Mouse (Mus musculus): ENCODE data around the gene Vmo1. TPM values are rescaled to one million over a fixed set of nuclear protein-coding genes. Genes with fewer than 3 reads are reported as not detected.
"Not testable (repeated sequence)": the region's sequence is repeated elsewhere in the genome, so short reads cannot be mapped to it uniquely, and the experiment has no call there.

Gene Vmo1
- total RNA-seq (2021): not detected
- long read RNA-seq, experiment 1: 0 reads
- long read RNA-seq, experiment 2: 0 reads

DNA sequence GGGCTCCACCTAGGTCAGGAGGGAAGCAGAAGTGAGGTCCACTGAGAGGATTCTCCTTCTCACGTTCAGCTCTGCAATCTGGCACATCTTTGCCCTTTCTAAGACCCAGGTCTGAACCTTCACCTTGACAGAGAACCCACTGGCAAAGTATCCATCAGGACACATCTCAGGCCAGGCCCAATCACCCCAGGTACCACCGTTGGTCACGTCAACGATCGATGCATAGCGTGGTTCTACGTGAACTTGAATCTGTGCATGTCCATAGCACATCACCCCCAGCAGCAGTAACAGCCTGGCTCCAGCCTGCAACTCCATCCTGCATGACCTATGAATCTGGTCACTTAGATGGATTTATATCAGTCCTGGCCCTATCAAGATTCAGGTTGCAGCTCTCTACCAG lies at the start of gene Vmo1:
Gene Vmo1 (minus strand): TSS at position 329 of the 400 bp plus-strand sequence.
- no peak for DNase-seq (ENCODE audit: low spot score in 2 of 2)

DNA sequence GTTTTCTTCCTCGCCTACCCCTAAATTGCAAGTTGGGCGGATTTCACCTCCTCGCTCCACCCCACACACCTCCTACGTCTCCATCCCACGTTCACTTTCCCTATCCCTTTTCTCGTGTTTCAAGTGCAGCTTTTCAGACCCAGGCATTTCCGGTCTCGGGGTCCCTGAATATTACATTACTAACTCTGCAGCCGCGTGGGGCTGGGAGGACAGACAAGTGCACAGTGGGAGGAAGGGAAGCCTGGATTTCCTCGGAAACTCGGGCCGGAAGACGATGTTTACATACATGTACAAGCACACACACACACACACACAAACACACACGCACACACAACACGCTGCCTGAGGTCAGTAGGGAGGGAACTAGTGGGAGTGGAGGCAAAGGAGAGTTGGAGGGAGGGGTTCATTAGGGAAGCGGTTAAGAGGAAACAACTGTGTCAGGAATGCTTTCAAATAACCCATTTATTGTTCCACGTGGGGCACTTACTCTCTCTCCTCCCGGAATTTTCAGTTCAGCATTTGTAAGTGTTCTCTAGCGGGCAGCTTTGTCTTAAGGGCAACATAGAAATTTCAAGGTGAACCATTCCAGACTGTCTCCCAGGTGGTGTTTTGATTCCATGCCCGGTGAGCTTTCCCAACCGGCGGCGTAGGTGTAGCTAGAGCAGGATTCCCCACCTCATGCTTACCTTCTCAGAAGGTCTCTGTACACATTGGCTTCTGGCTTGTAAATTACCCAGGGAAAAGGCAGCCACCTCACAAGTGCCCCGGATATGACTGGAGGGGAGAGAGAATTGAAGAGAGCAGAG lies 49.3 kb upstream of the Vmo1 start:
- DNase-seq (ENCODE audit: low spot score in 2 of 2): peak in 1 of 2 experiments; percentile 42

DNA sequence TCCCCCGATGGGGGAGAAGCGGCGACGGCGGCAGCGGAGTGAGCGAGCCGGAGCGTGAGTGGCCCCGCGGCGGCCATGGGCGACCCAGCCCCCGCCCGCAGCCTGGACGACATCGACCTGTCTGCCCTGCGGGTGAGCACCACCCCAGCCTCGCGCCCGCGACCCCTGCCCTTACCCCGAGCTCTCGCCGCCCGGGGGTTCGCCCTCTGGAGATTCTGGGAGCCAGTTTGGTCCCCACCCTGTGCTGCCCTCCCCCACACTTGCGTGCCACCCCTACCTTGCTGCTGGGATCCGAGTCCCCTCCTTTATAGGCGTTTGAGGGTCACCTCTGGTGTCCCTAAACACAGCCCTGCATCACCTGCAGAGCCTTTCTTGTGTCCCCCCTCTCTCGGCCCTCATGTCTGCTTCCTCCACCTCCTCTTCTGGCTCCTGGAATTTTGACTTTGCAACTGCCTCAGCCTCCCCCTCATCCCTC lies 48.6 kb upstream of the Vmo1 start:
- no peak for DNase-seq (ENCODE audit: low spot score in 2 of 2)

DNA sequence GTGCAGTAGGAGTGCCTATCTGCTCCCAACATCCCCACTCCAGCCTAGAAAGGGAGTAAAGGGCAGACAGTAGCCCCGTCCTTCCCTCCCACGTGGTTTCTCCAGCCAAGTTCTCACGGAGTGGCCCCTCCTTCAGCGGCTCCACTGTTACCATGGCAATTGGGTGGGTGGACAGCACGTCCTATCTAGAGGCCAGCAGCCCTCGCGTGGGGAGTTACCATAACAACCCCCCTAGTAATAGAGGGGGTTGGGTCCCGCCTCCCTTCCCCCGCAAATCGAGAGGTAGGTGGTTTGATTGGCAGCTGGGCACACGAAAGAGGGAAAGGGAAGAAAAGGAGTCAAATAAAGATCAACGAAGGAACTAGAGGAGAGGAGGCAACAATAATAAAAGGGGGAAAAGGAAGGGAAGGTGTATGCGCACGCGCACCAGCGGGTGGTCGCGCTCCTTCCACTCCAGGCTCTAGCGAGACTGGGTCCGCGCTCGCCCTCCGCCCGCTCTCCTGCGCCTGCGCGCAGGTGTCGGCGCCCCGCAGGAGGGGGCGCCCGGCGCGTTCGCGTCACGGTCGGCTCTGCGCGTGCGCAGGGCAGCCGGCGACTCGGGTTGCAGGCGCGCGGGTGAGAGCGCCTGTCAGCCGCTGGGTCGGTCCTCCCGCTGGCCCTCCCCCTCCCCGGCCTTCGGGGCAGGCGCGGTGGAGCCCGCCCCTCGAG lies 48.0 kb upstream of the Vmo1 start, which contains the start of gene Mink1:
Gene Mink1 (plus strand): TSS at position 595 of the 708 bp plus-strand sequence.
- peak; percentile 82 to 90 for DNase-seq (ENCODE audit: low spot score in 2 of 2)

DNA sequence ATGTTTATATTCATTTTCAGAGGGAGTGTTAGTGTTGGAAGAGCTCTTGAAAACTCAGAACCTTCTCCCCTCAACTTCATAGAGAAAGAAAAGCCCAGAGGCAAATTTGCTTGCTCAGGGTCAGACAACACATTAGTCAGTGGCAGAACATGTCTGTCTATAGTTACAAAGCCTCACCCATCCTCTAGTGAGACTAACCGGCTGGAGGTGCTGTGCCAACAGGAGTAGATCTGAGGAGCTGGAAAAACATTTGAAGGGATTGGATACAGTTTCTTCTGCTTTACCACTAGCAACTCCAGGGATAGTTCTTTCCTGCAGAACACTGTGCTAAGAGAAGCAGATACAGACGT lies 47.5 kb upstream of the Vmo1 start:
- no peak for DNase-seq (ENCODE audit: low spot score in 2 of 2)

DNA sequence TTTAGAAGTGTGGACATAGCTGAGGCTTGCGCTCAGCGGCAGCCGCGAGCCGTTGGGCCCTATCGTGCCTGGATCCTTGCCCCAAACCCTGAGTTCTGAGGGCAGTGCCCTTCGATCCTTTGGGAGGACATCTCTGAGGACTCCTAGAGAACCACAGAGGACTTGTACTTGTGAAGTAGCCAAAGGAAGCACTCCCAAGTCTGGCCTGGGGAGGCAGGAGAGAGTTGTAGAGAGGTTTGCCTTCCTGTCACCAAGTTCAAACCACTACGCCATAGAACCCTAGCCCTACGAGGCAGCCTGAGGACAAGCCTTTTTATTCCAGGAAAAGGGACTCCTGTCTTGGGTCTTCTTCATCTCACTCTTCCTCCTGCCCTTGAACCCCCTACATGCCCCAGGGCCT lies 43.1 kb upstream of the Vmo1 start:
- no peak for DNase-seq (ENCODE audit: low spot score in 2 of 2)

DNA sequence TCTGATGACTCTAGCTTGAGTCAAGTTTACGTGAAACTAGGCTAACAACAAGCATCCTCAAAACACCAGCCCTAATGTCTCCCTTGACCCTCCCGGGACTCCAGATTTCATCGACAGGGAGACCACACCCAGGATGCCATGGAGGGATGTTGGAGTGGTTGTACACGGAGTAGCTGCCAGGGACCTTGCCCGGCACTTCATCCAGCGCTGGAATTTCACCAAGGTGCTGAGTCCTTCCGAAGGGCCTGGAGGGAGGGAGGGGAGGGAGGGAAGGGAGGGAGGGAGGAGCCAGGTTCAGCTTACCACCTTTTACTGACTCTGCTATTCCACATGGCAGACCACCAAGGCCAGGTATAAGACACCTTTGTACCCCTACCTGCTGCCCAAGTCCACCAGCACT lies 39.5 kb upstream of the Vmo1 start:
- DNase-seq (ENCODE audit: low spot score in 2 of 2): no peak

DNA sequence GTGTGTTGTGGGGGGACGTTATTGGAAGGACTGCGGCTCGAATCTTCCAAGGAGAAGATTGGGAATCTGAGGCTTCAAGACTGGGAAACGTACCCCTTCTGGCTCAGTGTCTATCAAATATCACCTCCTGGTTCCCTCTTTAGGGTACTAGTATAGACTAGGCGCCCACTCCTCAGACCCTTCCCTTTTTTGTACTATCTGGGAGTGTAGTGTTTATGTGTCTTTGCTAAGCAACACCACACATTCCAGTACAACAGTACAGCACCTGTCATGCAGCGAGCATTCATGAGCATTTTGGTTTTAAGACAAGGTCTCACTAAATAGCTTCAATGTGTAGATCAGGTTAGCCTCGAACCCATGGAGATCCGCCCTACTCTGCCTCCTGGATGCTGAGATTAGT lies 37.1 kb upstream of the Vmo1 start:
- no peak for DNase-seq (ENCODE audit: low spot score in 2 of 2)

DNA sequence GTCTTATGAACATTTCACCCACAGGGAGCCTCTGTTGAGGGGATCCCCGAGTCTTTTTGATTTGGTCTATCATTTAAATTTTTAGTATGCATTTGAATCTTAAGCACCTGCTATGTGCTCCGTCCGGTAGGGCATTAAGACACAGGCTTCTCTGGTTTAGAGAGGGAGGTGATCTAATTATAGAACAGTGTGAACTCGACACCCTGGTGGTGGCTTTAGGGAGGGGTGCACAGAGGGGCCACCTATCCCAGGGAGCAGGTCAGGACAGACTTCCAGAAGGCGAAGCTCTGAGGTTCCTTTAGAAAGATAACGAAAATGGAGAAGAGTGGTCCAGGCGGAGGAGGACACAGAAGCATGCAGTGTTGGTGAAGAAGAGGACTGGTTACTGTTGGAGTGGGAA lies 30.1 kb upstream of the Vmo1 start:
- DNase-seq (ENCODE audit: low spot score in 2 of 2): no peak

DNA sequence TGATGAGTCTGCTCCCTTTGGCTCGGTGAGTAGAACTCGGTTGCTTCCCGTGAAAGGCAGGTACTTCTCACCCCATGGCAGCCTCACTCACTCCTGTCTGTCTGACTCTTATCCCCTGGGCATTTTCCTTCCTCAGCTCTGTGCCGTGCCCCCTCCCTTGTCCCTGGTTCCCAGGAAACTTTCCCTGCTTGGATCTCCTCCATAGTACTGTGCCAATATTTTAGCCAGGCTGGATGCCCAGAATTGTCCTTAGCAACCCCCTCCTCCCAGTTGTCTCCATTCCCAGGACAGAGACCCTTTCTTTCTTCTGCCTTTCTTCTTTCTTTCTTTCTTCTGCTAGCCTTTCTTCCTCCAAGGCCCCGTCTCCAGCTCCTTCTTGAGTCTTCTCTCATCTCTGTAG lies 27.0 kb upstream of the Vmo1 start:
- no peak for DNase-seq (ENCODE audit: low spot score in 2 of 2)

DNA sequence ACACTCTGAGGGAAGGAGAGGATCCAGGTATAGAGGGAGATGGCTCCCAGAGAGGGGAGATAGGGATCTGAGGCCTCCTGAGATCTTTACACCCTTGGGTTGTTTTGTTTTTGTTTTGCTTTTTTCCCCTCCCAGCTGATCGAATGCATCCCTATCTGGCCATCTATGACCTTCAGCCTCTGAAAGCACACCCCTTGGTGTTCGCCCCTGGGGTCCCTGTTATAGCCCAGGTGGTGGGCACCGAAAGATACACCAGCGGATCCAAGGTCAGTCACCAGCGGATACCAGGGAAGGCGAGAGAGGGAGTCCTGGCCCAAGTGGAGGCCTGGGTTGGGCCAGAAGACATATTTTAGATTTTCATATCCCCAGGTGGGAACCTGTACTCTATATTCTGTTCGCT lies 26.5 kb upstream of the Vmo1 start:
- no peak for DNase-seq (ENCODE audit: low spot score in 2 of 2)

DNA sequence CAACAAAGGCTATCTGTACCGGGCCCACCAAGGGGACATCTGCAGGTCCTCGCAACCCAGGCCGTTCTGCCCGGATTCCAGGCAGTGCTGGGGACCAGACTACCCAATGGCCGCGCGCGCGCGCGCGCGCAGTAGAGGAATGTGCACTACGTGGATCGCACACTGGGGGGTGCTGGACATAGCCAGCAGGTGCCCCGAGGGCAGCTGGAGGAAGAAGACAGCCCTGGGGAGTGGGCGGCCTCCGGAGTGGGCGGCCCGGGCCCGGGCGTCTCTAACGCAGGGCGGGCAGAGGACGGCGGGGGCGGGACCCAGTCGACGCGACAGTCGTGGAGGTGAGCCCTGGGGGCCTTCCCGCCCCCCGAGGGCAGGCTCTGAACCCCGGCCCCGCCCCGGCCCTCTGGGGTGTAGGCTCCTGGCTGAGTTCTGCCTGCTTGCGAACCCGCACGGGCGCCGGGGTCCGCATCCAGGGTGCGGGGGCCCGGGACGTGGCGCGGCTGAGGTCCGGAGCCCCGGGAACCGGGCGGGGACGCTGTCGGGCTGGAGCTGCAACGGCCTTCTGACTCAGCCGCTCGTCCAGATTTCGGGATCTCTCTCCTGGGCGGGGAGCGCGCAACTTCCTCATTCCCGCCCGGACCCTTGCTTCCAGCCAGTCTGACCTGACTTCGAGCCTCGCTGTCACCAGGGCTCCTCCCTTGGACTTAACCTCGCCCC lies 25.6 kb upstream of the Vmo1 start, which contains the start of gene Pld2:
Gene Pld2 (plus strand): TSS at position 188 of the 711 bp plus-strand sequence.
- DNase-seq (ENCODE audit: low spot score in 2 of 2): peak; percentile 71 to 79

DNA sequence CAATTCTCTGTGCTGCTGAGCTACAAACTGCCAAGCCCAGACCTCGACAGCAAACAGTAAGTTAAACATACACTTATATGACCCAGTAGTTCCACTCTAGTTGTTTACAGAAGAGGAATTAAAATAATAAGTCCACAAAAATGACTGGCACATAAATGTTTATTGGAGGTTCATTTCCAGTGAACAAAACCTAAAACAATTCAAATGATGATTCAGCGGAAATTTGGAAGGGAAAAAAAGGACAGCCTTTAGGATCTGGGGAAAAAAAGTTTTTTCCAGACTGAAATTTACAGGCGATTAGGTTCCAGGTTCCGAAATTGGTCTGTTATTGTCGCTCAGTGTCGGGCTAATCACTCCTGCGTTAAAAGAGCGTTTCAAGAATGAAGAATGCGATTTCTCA lies 25.0 kb upstream of the Vmo1 start:
- no peak for DNase-seq (ENCODE audit: low spot score in 2 of 2)

DNA sequence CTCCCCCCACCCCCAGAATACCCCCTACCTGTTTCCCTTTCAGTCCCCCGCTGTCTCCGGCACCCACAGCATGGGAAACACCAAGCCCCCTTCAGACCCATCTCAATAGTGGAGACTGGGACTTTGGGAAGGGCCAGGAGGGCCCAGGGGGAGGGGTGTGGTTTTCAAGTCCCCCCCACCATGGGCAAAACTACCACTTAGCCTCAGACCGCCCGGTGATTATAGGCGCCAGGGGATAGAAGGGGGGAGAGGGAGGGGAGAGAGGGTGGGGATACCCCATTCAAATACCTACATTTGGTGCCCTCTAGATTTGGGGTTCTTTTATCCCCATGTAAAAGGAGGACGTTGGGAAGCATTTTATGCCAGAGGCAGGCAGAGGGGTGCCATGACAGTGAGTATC lies 18.4 kb upstream of the Vmo1 start, which contains the start of gene Gm40193:
Gene Gm40193 (minus strand): TSS at position 101 of the 400 bp plus-strand sequence.
- no peak for DNase-seq (ENCODE audit: low spot score in 2 of 2)

DNA sequence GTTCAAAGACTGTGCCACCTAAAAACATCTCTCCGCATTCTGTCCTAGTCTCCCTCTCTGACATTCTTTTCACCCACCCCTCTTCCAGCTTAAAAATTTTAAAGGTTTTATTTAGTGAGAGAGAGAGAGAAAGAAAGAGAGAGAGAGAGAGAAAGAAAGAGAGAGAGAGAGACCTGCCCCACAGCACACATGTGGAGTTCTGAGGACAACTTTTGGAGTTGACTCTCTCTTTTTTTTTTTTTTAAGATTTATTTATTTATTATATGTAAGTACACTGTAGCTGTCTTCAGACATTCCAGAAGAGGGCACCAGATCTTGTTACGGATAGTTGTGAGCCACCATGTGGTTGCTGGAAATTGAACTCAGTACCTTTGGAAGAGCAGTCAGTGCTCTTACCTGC lies 16.6 kb upstream of the Vmo1 start:
- not testable (repeated sequence) for DNase-seq (ENCODE audit: low spot score in 2 of 2)

DNA sequence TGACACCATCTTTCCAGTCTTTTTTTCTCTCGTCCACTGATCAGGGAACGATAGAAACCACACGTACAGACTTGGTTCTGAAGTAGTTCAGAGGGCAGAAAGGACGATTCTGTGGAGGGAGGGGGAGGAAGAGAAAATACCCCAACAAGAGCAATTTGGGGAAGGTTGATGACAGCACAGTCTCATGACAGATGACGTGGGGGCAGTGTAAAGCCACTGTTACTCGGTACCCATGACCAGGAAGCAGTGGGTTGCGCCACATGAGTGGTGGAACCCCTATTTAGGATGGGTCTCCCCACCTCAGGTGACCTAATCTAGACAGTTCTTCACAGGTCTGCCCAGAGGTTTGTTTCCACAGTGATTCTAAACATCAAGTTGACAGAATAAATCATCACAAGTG lies 14.2 kb upstream of the Vmo1 start:
- DNase-seq (ENCODE audit: low spot score in 2 of 2): no peak

DNA sequence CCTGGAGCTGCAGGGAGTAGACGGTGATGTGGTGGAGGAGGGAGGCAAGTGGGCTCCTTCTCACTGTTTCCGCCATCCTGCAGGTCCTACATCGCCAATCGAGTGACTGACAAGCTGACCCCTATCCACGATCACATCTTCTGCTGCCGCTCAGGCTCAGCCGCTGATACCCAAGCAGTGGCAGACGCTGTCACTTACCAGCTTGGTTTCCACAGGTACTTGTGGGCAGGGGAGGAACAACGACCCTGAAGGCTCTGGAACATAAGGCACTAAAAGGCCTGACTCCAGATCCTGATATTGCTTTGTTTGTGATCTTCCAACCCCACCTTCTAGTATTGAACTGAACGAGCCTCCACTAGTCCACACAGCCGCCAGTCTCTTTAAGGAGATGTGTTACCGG lies 11.8 kb upstream of the Vmo1 start:
- DNase-seq (ENCODE audit: low spot score in 2 of 2): no peak

DNA sequence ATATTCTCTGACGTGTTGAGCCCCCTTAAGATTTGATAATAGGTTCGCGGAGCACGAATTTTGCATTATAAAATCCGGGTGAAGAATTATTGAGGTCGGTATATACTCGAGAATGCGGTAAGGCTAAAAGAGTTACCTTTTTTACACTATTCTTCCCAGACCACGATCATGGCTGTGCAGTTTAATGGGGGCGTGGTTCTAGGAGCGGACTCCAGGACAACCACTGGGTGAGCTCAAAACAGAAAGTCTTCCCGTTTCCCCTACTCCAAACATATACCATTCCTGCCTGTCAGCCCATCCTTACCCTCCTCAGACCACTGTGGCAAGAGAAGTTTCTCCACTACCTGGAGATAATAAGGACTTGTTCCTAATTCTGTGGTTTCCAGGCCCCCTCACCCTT lies 11.3 kb upstream of the Vmo1 start:
- DNase-seq (ENCODE audit: low spot score in 2 of 2): no peak

DNA sequence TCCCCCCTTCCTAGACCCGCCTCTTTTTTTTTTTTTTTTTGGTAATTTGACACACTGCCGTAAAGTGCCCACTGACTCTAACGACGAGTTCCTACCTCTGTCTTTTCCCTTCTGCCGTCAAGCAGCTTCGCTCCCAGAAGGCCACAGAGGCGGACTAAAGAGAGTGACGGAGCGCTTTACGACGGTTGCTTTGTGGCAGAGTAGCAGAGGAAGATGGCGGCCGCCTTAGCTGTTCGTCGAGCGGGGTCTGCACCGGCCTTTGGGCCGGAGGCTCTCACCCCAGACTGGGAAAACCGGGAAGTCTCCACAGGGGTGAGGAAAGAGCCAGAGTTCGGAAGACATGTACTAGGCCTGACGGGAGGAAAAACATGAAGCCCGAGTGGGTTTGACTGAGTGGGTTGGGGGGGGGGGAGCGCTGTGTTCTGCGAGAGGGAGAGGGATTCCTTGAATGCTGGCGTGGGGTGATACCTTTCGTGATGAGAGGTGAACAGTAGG lies 10.8 kb upstream of the Vmo1 start, which contains the start of gene Psmb6:
Gene Psmb6 (plus strand): TSS at position 184 of the 495 bp plus-strand sequence.
- peak; percentile 92 for DNase-seq (ENCODE audit: low spot score in 2 of 2)

DNA sequence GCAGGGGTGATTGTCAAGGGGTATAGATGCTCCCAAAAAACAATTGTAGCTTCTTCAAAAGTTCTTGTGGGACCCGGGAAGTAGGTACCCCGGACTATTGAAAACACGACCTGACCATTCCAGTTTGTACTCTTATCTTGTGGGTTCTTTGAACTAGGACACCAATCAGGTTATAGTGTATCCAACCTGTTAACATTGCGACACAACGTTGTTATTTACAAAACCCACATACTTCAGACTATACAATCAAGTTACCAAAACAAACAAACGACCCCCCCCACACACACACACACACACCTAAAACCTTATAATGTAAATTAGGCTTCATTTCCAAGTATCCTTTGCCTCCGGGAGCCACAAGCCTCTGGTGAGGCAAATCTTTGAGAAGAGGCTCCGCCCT lies 10.4 kb upstream of the Vmo1 start:
- DNase-seq (ENCODE audit: low spot score in 2 of 2): no peak

DNA sequence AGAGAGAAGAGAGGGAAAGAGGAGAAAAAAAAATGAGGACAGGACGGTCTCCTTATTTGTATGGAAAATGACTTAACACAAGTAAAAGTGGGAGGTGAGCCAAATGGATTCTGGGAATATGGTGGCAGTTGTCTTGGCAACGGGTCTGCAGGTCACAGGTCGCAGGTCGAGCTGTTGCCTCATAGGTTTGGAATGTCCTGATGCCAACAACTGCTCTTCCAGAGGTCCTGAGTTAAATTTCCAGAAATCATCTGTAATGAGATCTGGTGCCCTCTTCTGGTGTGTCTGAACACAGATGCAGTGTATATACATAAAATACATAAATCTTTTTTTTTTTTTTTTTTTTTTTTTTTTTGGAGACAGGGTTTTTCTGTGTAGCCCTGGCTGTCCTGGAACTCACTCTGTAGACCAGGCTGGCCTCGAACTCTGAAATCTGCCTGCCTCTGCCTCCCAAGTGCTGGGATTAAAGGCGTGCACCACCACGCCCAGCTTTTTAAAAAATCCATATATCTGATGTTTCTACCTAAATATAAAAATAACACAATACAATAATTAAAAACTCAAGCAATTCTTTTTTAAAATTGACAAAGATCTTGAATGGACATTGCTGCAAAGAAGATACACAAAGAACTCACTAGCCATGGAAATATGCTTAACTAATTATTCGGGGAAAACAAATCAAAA lies 9.0 kb upstream of the Vmo1 start:
- DNase-seq (ENCODE audit: low spot score in 2 of 2): not testable (repeated sequence)
